Mouse (Mus musculus) cerebellum, postnatal 10 days (tissue): Measurements from ENCODE around the gene Pcnx.

Source experiments
- DNase-seq, 2 experiments: peaks; one replicate each; pipeline ENCODE4 v3.0.0; 2021; ENCODE audit warnings: mixed read lengths in 2 of 2

Pcnx gene

DNA sequence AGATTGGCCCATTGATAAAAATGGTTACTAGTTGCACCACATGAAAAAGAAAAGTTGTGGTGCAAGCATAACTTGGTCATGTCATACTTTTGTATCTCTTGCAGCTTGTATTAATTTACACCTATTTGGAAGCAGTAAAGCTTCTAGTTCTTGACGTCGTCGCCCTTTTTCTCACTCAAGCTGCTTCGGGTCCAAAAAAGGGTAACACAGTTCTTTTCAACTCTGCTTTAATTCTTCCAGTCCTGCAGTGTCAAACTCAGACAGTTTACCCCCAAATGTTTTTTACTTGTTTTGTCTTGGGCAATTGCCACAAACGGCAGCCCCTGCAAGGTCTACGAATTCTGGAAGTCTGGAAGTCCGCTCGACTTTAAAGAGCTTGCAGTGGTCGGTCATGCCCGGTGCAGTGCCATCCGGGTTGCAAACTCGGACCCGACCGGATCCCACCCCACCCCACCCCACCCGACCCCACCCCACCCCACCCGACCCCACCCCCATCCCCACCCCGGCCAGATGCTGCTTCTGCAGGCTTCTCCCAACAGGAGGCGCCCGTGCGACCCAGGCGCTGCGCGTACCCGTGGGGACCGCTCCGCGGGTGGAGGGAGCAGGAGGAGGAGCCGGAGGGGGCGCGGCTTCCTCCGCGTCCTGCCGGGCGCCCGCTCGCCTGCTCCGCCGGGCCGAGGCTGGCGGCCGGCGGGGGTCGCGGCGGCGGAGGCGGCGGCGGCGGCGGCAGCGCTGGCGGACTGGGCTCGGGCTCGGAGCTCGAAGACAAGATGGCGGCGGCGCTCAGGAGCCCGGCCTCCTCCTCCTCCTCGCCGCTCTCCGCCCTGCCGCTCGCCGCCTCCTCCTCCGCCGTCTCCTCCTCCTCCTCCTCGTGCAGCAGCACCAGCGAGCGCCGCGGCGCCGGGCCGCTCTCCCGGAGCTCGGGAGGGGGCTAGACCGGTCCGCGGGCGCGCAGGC is at the start of gene Pcnx:
Pcnx (plus strand) TSS at position 673 of the 957 bp plus-strand sequence.
- peak; percentile 94 to 95 for DNase-seq

DNA sequence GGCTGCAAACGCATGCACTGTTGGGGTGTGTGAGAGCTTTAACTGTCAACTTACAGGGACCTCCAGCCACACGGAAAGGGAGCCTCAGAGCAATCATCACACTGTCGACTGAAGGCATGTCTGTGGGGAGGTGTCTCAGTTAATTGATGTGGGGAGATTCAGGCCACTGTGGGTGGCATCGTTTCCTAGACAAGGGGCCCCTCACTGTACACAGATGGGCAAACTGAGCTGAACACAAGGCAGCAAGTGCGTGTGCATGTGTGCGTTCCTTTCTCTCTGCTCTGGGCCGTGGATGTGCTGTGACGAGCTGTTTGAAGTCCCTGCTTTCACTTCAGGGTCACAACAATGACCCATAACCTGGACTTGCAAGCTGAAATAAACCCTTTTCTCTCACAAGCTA is 49.4 kb upstream of the Pcnx start:
- no peak for DNase-seq

GRCm38 (mm10) chr12:81814742-81815141 is 45.1 kb upstream of the Pcnx start:
- DNase-seq: no peak

DNA sequence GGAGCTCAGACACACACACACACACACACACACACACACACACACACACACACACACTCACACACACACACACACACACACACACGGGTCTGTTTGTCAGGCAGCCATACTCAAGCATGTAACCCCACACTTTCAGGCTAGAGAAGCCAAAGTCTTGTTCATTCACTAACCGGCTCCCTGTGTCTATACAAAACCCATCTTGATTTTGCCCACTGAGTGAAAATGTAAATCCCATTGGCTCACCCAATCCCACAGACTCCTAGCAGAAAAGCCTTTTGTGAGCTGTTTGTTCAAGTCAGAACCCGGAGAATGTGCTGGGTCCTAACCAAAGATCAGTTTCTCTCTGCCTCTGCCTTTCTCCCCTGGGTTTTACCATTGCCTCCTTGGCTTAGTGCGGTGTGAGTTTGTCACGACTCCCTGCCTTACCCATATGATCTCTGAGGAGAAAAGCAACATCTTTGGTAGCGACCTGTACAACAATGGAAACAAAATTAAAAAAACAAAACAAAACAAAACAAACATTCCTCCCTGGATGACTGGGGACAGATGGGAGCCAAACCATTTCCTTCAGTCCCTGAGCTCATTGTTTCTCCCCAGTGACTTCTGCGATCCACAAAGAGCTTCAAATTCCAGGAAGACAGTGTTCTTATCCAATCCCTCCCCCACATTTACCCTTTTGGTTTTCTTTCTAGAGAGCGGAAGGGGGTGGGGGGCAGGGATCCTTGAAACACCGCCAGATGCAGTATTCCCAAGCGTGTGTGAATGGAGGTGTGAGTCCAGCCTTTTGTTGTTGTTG is 43.3 kb upstream of the Pcnx start:
- DNase-seq: no peak

DNA sequence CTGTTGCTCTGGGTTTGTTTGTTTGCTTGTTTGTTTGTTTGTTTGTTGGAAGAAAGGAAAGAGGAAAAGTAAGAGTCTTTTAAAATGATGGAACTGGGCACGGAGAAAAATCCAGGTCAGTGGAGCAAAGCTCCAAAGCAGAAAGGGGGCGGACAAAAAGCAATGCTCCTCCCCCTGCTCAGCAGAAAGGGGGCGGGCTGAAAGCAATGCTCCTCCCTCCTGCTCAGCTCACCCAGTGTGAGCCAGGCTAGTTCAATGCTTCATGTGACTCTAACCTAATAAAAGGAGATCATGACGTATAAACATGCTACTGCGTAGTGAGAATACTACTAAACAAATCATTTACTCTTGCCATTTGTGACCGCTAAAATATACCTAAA is 42.7 kb upstream of the Pcnx start:
- no peak for DNase-seq

GRCm38 (mm10) chr12:81820700-81821099 is 39.1 kb upstream of the Pcnx start:
- DNase-seq: peak; percentile 68 to 72

GRCm38 (mm10) chr12:81822176-81822575 is 37.6 kb upstream of the Pcnx start:
- DNase-seq: no peak

DNA sequence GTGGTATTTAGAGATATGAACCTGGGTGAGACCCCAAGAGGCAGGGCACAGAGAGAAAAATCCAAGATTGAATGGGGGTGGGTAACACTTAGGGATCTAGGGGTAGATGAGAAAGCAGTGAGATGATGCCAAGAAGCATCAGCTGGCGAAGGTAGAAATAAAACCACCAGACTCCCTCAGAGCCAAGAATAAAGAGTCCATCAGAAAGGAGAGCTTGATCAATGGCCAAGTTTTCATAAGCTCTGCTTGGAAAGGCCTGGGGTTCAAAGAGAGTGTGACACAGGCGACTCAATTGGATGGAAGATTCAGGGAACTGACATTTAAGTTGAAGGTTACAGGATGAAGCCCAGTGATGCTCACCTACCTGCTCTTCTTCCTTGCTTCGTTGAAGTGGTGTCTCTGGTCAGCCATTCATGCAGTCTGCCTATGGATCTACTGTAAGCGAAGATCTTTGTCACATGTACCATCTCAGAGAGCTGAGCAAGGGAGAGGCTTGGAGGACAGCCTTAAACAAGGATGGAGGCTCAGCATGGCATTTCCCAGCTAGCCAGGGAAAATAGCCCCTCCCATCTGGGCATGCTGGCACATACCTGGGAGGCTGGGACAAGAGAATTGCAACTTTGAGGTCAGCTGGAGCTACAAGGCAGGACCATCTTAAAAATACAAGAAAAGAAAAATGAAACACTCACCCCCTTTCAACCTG is 36.9 kb upstream of the Pcnx start:
- DNase-seq: peak; percentile 75 to 83

DNA sequence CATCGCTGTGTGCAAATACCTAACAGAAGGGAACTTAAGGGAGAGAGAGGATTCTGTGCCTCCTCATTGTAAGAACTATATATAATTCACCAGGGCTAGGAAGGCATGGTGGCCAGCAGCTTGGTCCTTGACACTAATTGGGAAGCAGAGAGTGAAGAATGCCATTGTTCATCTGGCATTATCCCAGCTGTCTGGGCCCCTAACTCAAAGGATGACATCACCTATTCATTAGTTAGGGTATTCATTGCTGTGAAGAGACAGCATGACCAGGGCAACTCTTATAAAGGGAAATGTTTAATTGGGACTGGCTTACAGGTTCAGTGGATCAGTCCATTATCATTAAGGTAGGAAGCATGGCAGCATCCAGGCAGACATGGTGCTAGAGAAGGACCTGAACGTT is 31.5 kb upstream of the Pcnx start:
- no peak for DNase-seq

GRCm38 (mm10) chr12:81832039-81832738 is 27.6 kb upstream of the Pcnx start:
- DNase-seq: no peak

- DNase-seq: no peak
These were observed 26.7 kb upstream of the Pcnx start for GRCm38 (mm10) chr12:81833094-81833493.

- DNase-seq: peak in 1 of 2 experiments; percentile 22
These were observed 23.7 kb upstream of the Pcnx start for GRCm38 (mm10) chr12:81836162-81836561.

DNA sequence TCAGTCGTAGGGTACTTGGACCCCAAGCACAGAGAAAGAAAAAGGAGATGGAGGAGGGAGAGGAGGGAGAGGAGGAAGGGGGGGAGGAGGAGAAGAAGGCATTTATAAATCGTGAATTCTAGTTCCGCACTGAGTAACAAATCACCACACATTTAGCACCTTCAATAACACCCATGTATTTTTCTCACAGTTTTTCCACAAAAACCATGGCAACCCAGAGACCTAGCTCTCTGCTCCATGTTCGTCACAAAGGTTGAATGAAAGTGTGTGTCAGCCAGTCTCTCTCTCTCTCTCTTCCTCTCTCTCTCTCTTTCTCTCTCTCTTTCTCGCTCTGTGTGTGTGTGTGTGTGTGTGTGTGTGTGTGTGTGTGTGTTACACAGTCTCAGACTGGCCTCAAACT is 22.4 kb upstream of the Pcnx start:
- DNase-seq: no peak

DNA sequence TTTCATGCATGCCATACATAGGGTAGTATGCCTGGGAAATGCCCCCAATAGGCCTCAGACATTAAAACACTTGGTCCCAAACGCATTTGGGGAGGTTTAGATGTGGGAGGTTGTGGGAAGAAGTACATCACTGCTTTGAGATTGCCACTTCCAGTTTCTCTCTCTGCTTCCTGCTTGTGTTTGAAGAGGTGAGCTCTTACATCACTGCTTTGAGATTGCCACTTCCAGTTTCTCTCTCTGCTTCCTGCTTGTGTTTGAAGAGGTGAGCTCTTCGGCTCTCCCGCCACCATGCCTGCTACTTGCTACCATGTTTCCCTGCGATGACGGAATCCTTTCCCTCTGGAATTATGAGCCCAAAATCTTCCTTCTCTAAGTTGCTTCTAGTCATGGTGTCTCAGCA is 20.2 kb upstream of the Pcnx start:
- no peak for DNase-seq

DNA sequence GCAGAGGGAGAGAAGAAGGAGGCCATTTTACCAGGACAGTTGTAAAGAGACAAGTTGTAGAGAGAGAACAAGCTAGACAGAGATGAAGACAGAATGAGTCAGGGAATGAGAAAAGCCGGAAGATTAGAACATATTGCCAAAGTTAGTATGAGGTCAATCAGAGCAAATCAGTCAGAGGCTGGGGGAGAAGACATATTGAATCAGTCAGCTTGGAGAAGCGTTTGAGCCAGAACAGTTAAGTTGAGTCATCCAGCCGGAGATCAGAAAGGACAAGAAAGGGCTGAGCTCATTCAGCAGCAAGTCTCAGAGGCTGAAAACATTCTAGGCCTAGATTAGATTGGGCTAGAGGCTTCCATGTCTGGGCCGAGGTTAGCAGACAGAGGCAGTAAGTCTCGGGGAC is 18.8 kb upstream of the Pcnx start:
- no peak for DNase-seq

DNA sequence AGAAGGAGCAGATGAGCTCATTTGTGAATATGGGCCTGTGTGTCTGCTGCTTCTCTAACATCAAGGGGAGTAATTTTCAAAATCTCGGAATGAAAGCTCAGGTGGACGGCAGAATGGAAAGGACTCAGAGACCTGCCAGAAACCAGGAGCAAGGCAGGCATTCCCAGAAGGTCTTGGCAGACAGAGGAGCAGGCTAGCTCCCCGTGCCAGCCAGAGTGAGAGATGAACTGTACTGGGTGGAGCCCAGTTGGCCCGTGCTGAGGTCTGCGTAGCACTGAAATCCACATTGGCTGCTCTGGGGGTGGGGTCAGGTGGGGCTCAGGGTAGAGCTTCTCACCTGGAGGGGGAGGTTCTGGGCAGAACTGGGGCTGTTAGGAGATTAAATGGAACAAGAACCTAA is 16.3 kb upstream of the Pcnx start:
- DNase-seq: peak; percentile 83 to 87

DNA sequence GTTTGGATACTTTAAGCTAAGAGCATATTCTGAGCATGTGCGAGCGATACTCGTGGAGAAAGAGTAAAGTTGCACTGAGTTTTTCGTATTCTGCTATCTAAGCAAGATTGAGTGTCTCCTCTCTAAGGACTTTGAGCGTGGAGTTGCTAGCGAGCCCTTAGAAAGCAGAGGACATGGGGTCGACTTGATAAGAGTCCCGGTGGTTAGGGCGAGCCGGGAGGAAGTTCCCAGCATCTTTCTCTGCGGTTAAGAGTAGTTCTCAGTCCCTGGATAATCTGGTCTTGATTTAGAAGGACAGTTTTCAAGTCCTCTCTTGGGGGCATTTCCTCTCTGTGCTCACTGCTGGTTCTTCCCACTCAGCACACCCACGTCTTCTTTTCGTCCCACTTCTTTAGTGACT is 15.3 kb upstream of the Pcnx start:
- DNase-seq: no peak

- peak; percentile 57 to 60 for DNase-seq
These were observed 14.8 kb upstream of the Pcnx start for GRCm38 (mm10) chr12:81844981-81845380.

- no peak for DNase-seq
These were observed 10.2 kb upstream of the Pcnx start for GRCm38 (mm10) chr12:81849629-81850028.

GRCm38 (mm10) chr12:81852551-81852950 is 7.3 kb upstream of the Pcnx start:
- no peak for DNase-seq

DNA sequence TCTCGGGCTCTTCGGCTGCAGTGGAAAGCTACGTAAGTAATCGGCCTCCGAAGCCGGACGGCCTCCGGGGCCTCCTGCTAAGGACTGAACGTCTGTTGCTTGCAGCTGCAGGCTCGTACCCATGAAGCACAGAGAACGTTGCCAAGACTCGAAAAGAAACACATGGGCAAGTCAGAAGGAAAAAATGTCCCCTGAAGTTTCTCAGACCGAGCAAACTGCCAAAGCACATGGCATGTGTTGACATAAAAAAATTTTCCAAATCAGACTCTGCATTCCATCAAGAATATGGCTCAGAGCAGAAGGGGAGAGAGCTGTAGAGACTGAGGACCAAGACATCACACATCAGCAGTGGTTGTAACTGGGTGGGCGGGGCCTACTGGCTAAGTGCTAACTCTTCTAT is 6.8 kb upstream of the Pcnx start:
- DNase-seq: peak; percentile 46 to 58

- DNase-seq: no peak
These were observed 6.3 kb upstream of the Pcnx start for GRCm38 (mm10) chr12:81853543-81853942.

DNA sequence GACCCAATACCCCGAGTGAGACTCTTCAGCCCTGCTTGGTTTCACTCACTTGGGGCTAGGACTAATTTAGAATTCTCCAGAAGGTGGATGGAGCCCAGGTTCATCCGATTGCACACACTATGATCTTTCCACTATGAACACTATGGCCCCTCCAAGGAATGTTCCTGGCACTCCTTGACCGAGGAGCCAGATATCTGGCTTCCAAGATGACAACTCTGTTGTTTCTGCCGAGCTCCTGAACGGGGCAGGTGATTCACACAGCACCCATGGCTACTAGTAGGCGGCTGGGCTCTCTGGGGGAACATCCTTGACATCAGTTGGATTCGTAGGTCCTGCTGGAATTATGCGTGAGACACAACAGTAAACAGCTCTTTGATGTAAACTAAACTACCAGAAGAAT is 4.8 kb upstream of the Pcnx start:
- no peak for DNase-seq
